Mouse (Mus musculus): Measurements from ENCODE around the gene Prss2.

DNA sequence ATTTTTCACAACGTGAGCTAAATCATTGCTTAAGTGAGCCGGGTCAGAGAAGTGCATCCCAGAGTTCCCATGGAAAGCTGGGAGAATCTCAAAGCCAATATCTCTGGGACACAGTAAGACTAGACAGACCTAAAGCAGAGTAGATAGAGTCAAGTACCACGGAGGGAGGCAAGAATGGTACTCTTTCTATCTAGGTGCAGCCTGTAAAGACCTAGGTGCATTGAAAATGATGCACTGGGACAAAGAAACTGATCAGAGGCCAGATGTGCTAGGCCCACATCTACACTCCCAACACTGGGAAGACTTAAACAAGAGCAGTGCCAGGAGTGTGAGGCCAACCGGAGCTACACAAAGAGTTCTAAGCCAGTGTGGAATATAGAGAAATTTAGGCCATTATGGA lies 23.7 kb downstream of the Prss2 start:
- no peak for TF ChIP-seq GATA1 (IDR thresholded peaks at IDR 0.05; ENCODE audit: borderline replicate concordance, low read length)
- no peak for TF ChIP-seq FLI1 (IDR thresholded peaks at IDR 0.05; ENCODE audit: low read length)
